Mouse (Mus musculus): ENCODE results near the gene Atg7. TPM values are rescaled to one million over a fixed set of nuclear protein-coding genes. Genes with fewer than 3 reads are reported as not detected.
A peak's percentile ranks its signal among the peaks of the same experiment; 100 is the strongest.

The Atg7 gene
- total RNA-seq, 2 experiments from 2014 or later: 15.3 to 16.1 TPM

GRCm38 (mm10) chr6:114809431-114809811 is 166.5 kb downstream of the Atg7 start:
- no peak for DNase-seq
- intact Hi-C loops (cut with DNase I): loop anchor here (5.0 kb wide), 1 partner anchor 77 kb away; no protein-coding TSS in a partner anchor

GRCm38 (mm10) chr6:114812322-114812721 is 169.4 kb downstream of the Atg7 start:
- intact Hi-C loops (cut with DNase I): no loop called here
- DNase-seq: peak; percentile 76 to 77

GRCm38 (mm10) chr6:114812779-114813178 is 169.9 kb downstream of the Atg7 start:
- DNase-seq: no peak
- intact Hi-C loops (cut with DNase I): no loop called here

GRCm38 (mm10) chr6:114814199-114814881 is 171.4 kb downstream of the Atg7 start:
- no peak for DNase-seq
- intact Hi-C loops (cut with DNase I): no loop called here

- intact Hi-C loops (cut with DNase I): no loop called here
- DNase-seq: no peak
Observed at GRCm38 (mm10) chr6:114814882-114815650, 172.2 kb downstream of the Atg7 start.

GRCm38 (mm10) chr6:114817948-114818347 is 175.1 kb downstream of the Atg7 start:
- intact Hi-C loops (cut with DNase I): loop anchor here (2.0 kb wide), 2 partner anchors 57 to 103 kb away; no protein-coding TSS in a partner anchor
- DNase-seq: peak; percentile 54 to 57

- peak; percentile 46 to 57 for DNase-seq
- intact Hi-C loops (cut with DNase I): loop anchor here (2.0 kb wide), 2 partner anchors 56 to 102 kb away; no protein-coding TSS in a partner anchor
Observed at GRCm38 (mm10) chr6:114818471-114818870, 175.6 kb downstream of the Atg7 start.

- intact Hi-C loops (cut with DNase I): loop anchor here (2.0 kb wide), 3 partner anchors 49 to 101 kb away; no protein-coding TSS in a partner anchor
- peak; percentile 57 to 61 for DNase-seq
Observed at GRCm38 (mm10) chr6:114819971-114820481, 177.1 kb downstream of the Atg7 start.

GRCm38 (mm10) chr6:114821646-114822045 is 178.7 kb downstream of the Atg7 start:
- DNase-seq: no peak
- intact Hi-C loops (cut with DNase I): loop anchor here (2.0 kb wide), 1 partner anchor 47 kb away; no protein-coding TSS in a partner anchor

GRCm38 (mm10) chr6:114826889-114827288 is 184.0 kb downstream of the Atg7 start:
- intact Hi-C loops (cut with DNase I): no loop called here

GRCm38 (mm10) chr6:114829660-114830438 is 187.0 kb downstream of the Atg7 start:
- intact Hi-C loops (cut with DNase I): no loop called here
- DNase-seq: no peak

More at GRCm38 (mm10) chr6:114826889-114827288, 184.0 kb downstream of the Atg7 start:
- no peak for DNase-seq

- intact Hi-C loops (cut with DNase I): no loop called here
- no peak for DNase-seq
Observed at GRCm38 (mm10) chr6:114831807-114832206, 188.9 kb downstream of the Atg7 start.

GRCm38 (mm10) chr6:114833058-114833685 is 190.3 kb downstream of the Atg7 start:
- intact Hi-C loops (cut with DNase I): no loop called here
- DNase-seq: no peak

- no peak for DNase-seq
- intact Hi-C loops (cut with DNase I): no loop called here
Observed at GRCm38 (mm10) chr6:114833791-114834346, 191.0 kb downstream of the Atg7 start.

- intact Hi-C loops (cut with DNase I): no loop called here
- no peak for DNase-seq
Observed at GRCm38 (mm10) chr6:114835344-114835743, 192.4 kb downstream of the Atg7 start.

- DNase-seq: no peak
- intact Hi-C loops (cut with DNase I): no loop called here
Observed at GRCm38 (mm10) chr6:114835752-114836151, 192.9 kb downstream of the Atg7 start.

- DNase-seq: no peak
- intact Hi-C loops (cut with DNase I): no loop called here
Observed at GRCm38 (mm10) chr6:114836433-114836832, 193.5 kb downstream of the Atg7 start.

- DNase-seq: peak in 1 of 2 experiments; percentile 61
- intact Hi-C loops (cut with DNase I): no loop called here
Observed at GRCm38 (mm10) chr6:114838872-114839271, 196.0 kb downstream of the Atg7 start.

GRCm38 (mm10) chr6:114840012-114840411 is 197.1 kb downstream of the Atg7 start:
- DNase-seq: peak; percentile 31 to 43
- intact Hi-C loops (cut with DNase I): no loop called here

GRCm38 (mm10) chr6:114842131-114842530 is 199.2 kb downstream of the Atg7 start:
- intact Hi-C loops (cut with DNase I): no loop called here
- no peak for DNase-seq

All from heart, postnatal 10 days (tissue).